Mouse (Mus musculus) c-Kit-negative CD71-positive TER-119-positive erythroid progenitor cells, embryonic 14.5 days (primary cell): Measurements from ENCODE around the gene St3gal5.

ENCODE experiments used
- DNase-seq: peaks from one replicate; pipeline ENCODE4 v3.0.0-alpha.2; 2013; ENCODE audit warnings: low read depth, low spot score

Gene St3gal5

GRCm38 (mm10) chr6:72096669-72097068 lies 723 bp upstream of the St3gal5 start:
- DNase-seq, result no peak

- no peak for DNase-seq
These were observed 746 bp downstream of the St3gal5 start for GRCm38 (mm10) chr6:72098021-72098655.

- DNase-seq, result no peak
These were observed 1.3 kb downstream of the St3gal5 start for GRCm38 (mm10) chr6:72098691-72099090.

GRCm38 (mm10) chr6:72099281-72099680 lies 1.9 kb downstream of the St3gal5 start:
- DNase-seq, result peak; percentile 52

GRCm38 (mm10) chr6:72100171-72100570 lies 2.8 kb downstream of the St3gal5 start:
- DNase-seq, result no peak

GRCm38 (mm10) chr6:72100939-72101338 lies 3.5 kb downstream of the St3gal5 start:
- DNase-seq, result no peak

GRCm38 (mm10) chr6:72101386-72101785 lies 4.0 kb downstream of the St3gal5 start:
- DNase-seq, result no peak

- DNase-seq, result peak; percentile 83
These were observed 4.7 kb downstream of the St3gal5 start for GRCm38 (mm10) chr6:72102066-72102465.

- no peak for DNase-seq
These were observed 7.1 kb downstream of the St3gal5 start for GRCm38 (mm10) chr6:72104534-72104933.

GRCm38 (mm10) chr6:72108941-72109892 lies 11.8 kb downstream of the St3gal5 start:
- peak; percentile 66 for DNase-seq

- no peak for DNase-seq
These were observed 13.2 kb downstream of the St3gal5 start for GRCm38 (mm10) chr6:72110577-72110976.

- no peak for DNase-seq
These were observed 15.2 kb downstream of the St3gal5 start for GRCm38 (mm10) chr6:72112575-72112974.

GRCm38 (mm10) chr6:72113093-72113702 lies 15.8 kb downstream of the St3gal5 start:
- DNase-seq, result no peak

GRCm38 (mm10) chr6:72114902-72115301 lies 17.5 kb downstream of the St3gal5 start:
- no peak for DNase-seq

GRCm38 (mm10) chr6:72117322-72117968 lies 20.1 kb downstream of the St3gal5 start:
- no peak for DNase-seq

GRCm38 (mm10) chr6:72119870-72120269 lies 22.5 kb downstream of the St3gal5 start:
- DNase-seq, result no peak

- no peak for DNase-seq
These were observed 23.9 kb downstream of the St3gal5 start for GRCm38 (mm10) chr6:72121301-72121700.

GRCm38 (mm10) chr6:72122515-72122914 lies 25.1 kb downstream of the St3gal5 start:
- no peak for DNase-seq

GRCm38 (mm10) chr6:72124315-72125103 lies 27.1 kb downstream of the St3gal5 start:
- no peak for DNase-seq

GRCm38 (mm10) chr6:72126128-72126917 lies 28.9 kb downstream of the St3gal5 start:
- no peak for DNase-seq
